Mouse (Mus musculus) adrenal gland, postnatal 14 days (tissue): ENCODE results near the gene Rpl10a. TPM values are rescaled to one million over a fixed set of nuclear protein-coding genes. Genes with fewer than 3 reads are reported as not detected.
"Not testable (repeated sequence)": the region's sequence is repeated elsewhere in the genome, so short reads cannot be mapped to it uniquely, and the experiment has no call there.

Experiments used
- DNase-seq: peaks from one replicate; pipeline ENCODE4 v3.0.0; 2021; ENCODE audit warnings: mixed read lengths
- total RNA-seq: library from RNA; stranded (reverse); gene quantifications from 2 replicates; pipeline ENCODE4 v1.2.3, GENCODE M21; 2021

Gene Rpl10a
- total RNA-seq, 1 experiment from 2014 or later, result 814 TPM

- DNase-seq, result peak; percentile 2
These were observed 23.1 kb upstream of the Rpl10a start for GRCm38 (mm10) chr17:28305172-28305571.

- DNase-seq, result peak; percentile 90
These were observed 19.7 kb upstream of the Rpl10a start for GRCm38 (mm10) chr17:28308297-28309195.

- DNase-seq, result no peak
These were observed 17.4 kb upstream of the Rpl10a start for GRCm38 (mm10) chr17:28310831-28311230.

GRCm38 (mm10) chr17:28311366-28312132 is 16.7 kb upstream of the Rpl10a start:
- DNase-seq, result no peak

- peak; percentile 54 for DNase-seq
These were observed 15.7 kb upstream of the Rpl10a start for GRCm38 (mm10) chr17:28312232-28313211.

GRCm38 (mm10) chr17:28313212-28313879 is 14.9 kb upstream of the Rpl10a start, which contains the start of gene Fance:
Gene Fance (plus strand): TSS chr17:28313519.
- DNase-seq, result peak; percentile 98

GRCm38 (mm10) chr17:28313880-28314225 is 14.4 kb upstream of the Rpl10a start:
- DNase-seq, result peak; percentile 60

GRCm38 (mm10) chr17:28315611-28316160 is 12.6 kb upstream of the Rpl10a start:
- DNase-seq, result no peak

GRCm38 (mm10) chr17:28316476-28316875 is 11.8 kb upstream of the Rpl10a start:
- DNase-seq, result no peak

- DNase-seq, result no peak
These were observed 11.2 kb upstream of the Rpl10a start for GRCm38 (mm10) chr17:28317091-28317490.

- no peak for DNase-seq
These were observed 10.5 kb upstream of the Rpl10a start for GRCm38 (mm10) chr17:28317725-28318124.

- no peak for DNase-seq
These were observed 6.6 kb upstream of the Rpl10a start for GRCm38 (mm10) chr17:28321700-28322099.

GRCm38 (mm10) chr17:28323786-28324185 is 4.5 kb upstream of the Rpl10a start:
- peak; percentile 48 for DNase-seq

- not testable (repeated sequence) for DNase-seq
These were observed 3.9 kb upstream of the Rpl10a start for GRCm38 (mm10) chr17:28324416-28324815.

GRCm38 (mm10) chr17:28325751-28326150 is 2.5 kb upstream of the Rpl10a start:
- DNase-seq, result no peak

GRCm38 (mm10) chr17:28326951-28327350 is 1.3 kb upstream of the Rpl10a start:
- DNase-seq, result no peak

- peak; percentile 70 for DNase-seq
These were observed 472 bp upstream of the Rpl10a start for GRCm38 (mm10) chr17:28327673-28328325.

- no peak for DNase-seq
These were observed 675 bp downstream of the Rpl10a start for GRCm38 (mm10) chr17:28328946-28329345.

- DNase-seq, result no peak
These were observed 1.4 kb downstream of the Rpl10a start for GRCm38 (mm10) chr17:28329503-28330231.

GRCm38 (mm10) chr17:28330232-28330546 is 1.9 kb downstream of the Rpl10a start:
- DNase-seq, result no peak
